Mouse (Mus musculus): ENCODE data around the gene Kpnb1.

Gene Kpnb1

DNA sequence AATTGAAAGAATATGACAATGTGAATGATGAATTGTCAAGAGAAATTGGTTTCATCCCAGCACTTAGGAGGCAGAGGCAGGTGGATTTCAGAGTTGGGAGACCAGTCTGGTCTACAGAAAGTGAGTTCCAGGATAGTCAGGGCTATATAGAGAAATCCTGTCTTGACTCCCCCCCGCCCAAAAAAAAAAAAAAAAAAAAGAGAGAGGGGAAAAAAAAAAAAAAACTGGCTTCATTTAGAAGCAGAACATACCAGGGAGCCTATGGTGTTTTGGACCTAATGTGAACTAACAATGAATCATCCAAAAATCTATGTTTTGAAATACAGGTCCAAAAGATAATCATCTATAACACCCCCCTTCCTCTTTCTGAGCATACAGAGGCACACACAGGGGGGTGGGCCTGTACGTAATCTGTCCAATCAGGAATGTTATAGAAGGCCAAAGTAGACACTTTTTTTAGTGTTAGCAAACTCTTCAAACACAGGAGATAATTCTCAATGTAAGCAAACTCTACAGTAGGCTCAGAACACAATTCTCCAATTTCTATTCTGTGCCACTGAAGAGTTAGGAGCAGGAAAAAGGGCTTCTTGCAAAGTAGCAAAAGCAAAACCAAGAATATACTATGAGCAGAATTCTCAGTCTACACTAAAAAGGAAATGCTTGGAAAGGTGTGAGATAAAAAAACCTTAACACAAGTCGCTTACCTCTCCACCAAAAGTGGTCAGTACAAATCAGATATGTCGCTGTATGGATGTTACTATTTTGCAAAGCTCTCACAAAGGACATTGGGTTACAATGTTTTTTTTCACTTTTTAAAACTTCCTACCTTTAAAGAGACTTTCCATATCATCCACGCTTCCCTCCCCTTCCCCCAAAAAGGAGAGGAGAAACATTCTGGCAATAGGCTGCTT is 1.7 kb downstream of the Kpnb1 start:
- no peak for DNase-seq (ENCODE audit: low spot score in 2 of 2)

DNA sequence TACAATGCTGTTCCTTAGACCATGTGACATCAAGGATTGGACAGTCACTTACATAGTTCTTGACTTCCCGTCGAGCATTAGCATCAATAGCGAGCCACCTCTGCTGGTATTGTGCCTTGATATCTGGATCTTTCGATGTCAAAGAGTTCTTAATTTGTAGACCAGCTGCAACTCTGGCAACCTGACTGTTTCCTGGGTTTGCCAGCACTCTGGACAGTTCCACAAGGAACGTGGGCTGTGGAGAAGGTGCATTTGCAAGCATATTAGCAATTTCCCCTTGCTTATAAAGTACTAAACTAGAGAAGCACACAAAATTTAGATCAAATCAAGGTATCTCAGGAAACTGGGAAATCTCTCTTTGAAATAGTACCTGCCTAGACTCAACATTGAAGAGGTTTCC is 2.8 kb downstream of the Kpnb1 start:
- DNase-seq (ENCODE audit: low spot score in 2 of 2), result no peak

DNA sequence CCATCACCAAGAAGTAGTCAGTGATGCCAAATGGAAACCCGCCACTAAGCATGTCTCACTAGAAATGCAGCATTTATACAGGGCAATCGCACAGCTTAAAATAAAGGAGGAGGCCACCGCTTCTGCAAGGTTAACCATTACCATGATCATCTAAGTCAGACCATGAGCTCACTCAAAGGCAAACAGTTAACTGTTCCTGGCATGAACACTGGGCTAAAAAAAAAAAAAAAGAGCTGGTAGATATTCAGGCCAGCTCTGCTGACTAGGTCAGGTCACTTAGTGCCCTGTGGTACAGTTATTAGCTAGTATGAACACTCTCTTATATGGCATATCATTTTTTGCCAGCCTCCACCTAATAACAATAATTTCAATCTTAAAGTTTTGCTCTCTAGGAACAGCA is 5.2 kb downstream of the Kpnb1 start:
- DNase-seq (ENCODE audit: low spot score in 2 of 2), result no peak

DNA sequence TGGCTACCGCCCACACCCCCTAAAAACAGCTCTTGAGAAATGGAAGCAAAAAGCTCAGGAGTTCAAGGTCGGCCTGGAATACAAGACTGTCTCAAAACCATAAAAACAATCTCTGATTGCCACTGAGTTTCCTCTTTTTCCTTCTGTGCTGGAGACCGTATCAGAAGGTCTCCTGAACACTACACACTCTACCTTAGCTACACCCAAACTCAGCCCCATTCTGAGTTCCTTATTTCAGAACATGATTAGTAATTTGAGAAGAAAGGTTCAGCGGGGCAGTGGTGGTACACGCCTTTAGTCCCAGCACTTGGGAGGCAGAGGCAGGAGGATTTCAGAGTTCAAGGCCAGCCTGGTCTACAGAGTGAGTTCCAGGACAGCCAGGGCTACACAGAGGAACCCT is 6.6 kb downstream of the Kpnb1 start:
- DNase-seq (ENCODE audit: low spot score in 2 of 2), result no peak

DNA sequence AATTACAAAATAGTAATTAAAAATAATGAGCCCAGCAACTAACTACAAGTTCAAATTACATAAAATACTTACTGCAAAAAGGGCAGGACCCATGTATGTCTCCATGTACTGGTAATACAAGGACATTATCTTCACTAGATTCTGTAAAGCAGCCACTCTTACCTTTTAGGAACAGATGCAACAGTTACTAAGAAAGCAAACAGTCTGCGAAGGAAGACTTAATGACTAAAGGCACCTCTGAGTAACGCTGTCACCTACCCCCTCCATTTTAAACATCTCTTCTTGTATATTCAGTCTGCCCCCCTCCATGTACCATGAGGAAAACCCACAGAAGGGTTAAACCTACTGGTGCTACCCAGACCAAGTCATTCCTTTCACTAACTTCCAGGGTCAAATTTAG is 9.5 kb downstream of the Kpnb1 start:
- DNase-seq (ENCODE audit: low spot score in 2 of 2), result no peak

DNA sequence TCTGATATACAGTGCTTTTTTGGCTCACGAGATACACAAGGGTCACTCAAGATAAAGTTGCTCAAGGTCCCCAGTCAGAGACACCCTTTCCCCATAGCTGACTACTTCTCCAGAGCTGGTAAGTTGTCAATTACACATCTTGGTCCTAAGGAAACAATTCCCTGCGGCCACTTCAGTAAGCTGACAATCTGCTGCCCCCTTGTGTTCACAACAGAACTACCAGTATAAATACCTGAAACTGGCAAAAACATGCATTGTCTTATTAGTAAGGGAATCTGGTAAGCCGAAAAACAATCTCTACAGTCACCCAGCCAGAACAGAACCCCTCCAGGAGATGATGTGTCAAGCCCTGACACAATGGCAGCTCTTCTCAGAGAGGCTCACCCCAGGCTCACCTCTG is 10.8 kb downstream of the Kpnb1 start:
- DNase-seq (ENCODE audit: low spot score in 2 of 2), result peak in 1 of 2 experiments; percentile 13

DNA sequence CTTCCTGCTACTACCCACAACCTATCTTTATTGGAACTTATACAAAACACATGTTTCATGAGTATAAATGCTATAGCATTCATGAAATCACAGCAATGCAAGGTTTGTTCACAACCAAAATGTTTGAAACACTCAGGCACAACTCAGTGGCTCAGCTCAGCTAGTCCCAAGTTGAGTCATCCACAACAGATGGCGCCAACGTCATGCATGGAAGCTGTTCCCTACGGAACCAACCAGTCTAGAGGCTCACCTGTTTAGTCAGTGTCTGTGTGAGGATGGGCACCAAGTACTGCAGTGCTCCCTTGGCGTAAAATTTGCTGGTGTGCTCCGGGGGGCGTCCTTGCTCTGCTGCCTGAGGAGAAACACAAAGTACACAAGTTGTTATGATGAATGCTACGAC is 12.2 kb downstream of the Kpnb1 start:
- no peak for DNase-seq (ENCODE audit: low spot score in 2 of 2)

DNA sequence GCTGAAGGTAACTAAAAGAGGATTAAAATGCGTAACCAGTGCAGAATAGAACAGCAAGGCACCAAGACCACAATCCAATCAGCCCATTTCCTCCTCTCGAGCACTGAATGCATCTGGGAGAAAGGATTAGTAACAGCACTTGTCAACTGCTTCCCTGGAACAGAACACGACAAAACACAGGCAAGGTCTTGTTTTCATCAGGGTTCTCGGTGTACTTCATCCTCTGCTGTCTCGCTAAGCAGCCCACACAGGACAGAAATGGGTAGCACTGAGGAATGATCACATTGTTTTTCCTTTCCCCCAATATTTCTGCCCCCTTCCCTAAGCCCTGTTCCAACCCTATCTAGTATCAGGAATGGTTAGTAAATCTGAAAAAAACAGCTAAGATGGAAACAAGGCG is 27.3 kb downstream of the Kpnb1 start:
- no peak for DNase-seq (ENCODE audit: low spot score in 2 of 2)

DNA sequence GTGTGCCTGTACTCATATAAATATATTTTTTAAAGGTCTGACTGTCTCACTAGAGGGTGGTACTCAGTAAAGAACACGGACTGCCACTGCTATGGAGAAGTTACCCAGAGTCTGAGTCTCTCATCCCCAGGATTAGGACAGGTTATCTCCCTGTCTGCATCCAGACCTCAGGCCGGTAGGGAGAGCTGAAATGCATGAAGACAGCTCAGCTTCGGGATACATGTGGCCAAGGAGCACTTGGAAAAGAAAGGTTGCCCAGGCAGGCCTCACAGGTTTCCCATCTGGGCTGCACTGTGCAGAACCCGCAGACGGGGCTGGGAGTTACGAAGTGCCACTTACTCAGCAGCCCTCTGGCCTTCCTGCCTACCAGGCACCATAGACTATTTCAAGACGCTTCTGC is 30.7 kb downstream of the Kpnb1 start:
- DNase-seq (ENCODE audit: low spot score in 2 of 2), result no peak

DNA sequence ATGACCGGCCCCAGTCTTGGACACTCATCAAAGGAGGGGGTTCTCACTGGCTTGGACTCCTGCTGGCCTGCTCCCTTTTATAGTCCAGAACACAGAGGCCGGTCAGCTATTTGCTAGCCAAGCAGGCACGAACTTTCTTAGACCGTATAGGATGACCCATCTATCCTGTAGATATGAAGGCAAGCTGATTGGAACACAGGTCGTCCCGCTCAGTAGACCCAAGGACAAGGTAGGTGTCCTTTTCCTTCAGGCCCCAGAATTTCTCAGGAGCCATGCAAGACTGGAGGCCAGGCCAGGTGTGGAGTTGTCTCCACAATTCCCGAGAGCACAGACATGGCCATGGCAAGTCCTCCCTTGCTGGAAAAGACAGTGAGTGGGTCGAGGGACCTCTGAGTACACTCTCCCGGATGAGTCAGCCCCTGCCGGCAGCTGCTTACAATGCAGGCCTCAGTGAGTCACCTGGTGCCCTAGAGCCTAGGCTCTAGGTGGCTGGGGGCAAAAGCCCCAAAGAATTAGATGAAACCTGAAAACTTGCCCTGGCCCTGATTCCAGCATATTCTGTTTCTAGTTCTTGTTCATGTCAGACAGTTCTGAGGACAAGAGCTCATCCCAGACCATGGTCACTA is 34.9 kb downstream of the Kpnb1 start:
- DNase-seq (ENCODE audit: low spot score in 2 of 2), result no peak

DNA sequence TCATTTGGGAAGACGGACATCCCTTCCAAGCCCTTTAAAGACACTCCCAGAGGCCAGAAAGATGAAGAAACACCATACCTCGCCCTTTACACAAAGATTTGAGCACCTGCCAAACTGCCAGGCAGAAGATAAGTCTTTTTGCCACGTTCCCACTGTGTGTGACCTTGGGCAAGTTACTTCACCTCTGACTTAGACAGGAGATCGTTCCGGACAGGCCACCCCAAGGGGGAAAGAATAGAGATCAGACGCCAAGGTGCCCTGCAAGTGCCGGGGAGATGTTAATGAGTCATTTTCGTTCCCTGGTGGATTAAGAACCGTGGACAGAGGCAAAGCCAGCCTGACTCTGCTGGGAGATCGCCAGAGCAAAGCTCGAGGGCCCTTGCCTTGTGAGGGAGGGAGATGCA is 35.7 kb downstream of the Kpnb1 start:
- DNase-seq (ENCODE audit: low spot score in 2 of 2), result no peak

DNA sequence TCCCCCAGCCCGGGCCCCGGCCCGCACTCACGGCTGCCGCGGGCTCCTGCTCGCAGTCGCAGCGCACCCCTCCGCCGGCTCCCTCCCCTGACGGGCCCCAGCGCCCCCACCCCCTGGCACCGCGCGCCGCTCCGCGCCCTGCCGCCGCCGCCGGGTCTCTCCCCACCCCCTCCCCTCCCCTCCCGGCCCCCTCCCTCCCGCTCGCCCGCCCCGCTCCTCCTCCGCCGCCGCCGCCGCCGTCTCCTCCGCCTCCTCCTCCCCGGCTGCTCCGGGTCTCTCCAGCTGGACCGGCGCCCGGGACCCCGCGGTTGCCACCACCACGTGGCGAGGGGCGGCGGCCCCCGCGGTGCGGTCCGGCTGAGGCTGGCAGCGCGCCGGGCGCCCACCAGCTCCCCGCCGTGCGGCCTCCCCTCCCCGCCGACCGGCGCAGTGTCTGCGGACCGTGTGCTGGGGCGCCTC is 36.3 kb downstream of the Kpnb1 start, which contains the start of gene Tbkbp1:
Gene Tbkbp1, minus strand, starts transcription at position 153 of the 459 bp plus-strand sequence.
- DNase-seq (ENCODE audit: low spot score in 2 of 2), result no peak

DNA sequence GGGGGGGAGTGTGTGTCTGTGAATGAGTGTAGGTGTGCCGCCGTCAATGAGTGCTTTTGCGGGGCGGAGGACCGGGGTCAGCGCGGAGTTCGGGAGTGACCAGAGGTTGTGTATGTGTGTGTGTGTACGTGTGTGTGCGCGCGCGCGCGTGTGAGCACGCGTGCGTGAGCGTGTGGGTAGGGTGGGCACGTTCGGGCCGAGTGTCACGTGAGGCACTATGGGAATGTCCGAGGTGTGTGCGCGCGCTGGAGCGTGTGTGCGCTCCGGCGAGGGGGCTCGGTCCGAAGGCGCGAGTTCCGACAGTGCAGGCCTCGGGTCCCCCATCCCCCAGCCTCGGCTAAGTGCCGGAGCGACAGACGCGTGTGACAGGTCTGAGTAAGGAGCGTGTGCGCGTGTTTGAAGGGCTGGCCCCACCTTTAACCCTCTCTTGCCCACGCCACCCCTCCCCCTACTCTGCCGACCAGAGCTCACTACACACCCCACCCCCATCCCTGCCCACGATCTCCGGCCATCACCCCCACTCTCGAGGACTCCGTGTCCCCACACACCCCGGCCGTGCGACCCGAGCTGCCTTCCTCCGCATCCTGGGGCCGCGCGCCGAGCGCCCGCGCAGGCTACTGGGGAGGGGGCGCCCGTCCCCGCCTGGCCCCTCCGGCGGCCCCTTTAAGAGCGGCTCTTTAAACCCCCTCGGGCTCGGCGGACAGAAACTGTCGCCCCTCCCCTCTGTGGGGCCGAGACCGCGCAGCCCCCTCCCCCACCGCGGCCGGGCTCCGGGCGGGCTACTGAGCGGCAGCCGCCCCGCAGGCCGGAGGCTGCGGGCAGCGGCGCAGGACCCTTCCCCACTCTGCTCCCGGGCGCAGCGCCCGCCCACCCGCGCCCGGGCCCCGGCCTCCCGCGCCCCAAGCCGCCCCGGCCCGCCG is 37.0 kb downstream of the Kpnb1 start:
- peak; percentile 31 to 41 for DNase-seq (ENCODE audit: low spot score in 2 of 2)

DNA sequence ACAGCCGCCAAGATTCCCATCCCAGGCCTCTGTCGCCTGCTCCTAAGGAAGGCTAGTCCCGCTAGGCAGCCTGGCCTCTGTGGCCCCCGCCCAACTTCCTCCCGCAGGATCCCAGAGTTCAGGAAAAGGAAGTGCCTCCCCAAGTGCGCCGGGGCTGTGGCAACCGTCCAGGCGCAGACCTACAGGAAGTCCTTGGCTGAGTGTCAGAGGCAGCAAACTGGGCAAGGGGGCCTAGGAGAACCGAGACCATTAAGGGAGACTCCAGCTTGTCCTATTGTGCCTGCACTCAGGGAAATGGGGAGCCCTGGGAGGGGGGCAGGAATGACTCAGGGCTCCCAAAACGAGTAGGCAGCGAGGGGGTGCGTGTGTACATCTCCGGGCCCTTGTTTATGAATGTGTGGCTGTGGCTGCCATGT is 37.7 kb downstream of the Kpnb1 start:
- peak; percentile 35 to 50 for DNase-seq (ENCODE audit: low spot score in 2 of 2)

DNA sequence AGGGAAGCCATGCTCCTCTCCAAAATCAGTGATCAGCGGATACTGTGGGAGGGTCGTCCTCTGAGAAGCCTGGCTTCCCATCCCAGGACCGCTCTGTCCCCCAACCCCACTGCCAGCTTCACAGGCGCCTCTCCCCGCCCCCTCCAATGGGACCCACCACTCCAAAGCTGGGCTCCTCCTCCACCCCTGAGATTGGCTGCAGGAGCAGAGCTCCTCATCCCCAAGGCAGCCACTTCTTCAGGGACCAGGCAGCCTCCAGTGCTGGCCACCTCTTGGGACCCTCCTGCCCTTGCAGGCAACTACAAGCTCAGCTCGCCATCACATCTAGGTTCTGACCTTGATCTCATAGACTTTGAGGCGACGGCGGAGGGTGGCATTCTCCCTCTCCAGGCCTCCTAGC is 38.7 kb downstream of the Kpnb1 start:
- DNase-seq (ENCODE audit: low spot score in 2 of 2), result no peak

DNA sequence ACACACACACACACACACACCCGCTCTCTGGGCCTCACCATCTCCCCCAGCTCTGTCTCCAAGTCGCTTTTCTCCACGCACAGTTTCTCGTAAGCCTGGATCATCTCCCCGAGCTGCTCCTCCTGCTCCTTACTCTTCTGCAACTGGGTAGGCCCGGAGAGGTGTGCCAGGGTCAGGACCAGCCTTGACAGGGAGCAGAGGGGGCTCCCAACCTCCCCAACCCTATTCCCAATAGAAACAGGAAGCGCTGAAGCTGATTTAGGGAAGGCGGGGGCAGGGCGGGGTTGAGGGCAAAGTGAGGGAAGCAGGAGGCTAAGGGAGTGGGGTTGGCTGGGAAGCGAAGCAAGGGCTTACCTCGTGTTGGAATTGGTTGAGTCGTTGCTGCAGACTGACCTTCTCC is 39.1 kb downstream of the Kpnb1 start:
- no peak for DNase-seq (ENCODE audit: low spot score in 2 of 2)

DNA sequence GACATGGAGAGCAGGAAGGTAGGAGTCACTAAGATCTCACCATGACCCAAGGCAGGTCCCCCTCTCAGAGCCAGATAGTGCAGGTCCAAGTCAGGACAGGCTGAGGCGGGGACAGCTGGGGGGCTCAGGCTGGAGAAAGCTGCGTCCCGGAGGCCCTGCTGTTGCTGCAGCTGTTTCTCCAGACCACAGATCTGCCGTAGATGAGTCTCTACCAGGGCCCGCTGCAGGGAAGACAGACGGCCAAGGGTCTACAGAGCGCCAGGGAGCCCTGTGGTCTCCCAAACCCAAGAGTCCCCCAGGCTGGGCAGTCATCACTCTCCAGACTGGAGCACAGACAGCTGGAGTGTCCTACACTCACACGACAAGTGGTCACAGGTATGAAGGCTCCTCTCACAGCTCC is 40.3 kb downstream of the Kpnb1 start:
- no peak for DNase-seq (ENCODE audit: low spot score in 2 of 2)

DNA sequence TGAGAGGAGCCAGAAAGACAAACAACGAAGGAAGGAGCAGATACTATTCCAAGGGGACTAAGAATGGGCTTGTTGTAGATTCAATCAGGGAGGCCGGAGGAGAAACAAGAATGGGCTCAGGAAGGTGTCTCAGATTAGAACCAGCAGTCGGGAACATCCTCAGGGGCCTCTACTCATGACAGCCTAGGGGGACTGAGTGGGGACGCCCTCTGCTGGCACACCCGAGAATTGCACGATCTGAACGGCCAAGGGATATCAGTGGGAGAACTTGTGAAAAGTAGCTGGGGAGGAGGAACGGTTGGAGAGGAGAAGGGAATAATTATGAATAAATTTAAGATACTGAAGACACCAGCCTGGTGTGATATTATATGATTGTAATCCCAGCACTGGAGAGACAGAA is 41.0 kb downstream of the Kpnb1 start:
- peak; percentile 77 to 83 for DNase-seq (ENCODE audit: low spot score in 2 of 2)

DNA sequence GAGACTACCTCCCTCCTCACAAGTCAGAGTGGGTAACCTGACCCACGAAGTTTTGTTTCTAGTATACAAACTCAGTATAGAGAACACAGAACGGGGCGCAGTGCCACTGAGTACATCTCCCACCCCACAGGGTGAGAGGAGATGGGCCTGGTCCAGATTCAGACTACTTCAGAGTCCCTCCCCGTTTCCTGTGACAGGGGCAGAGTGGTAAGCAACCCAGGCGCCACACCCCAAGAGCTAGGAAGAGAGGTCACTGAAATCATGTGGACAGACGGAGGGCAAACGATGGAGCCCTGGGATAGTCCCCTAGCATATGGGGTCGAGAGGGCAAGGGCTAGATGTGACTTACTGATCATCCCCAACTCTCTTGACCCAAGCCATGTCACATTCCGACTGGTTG is 41.7 kb downstream of the Kpnb1 start:
- no peak for DNase-seq (ENCODE audit: low spot score in 2 of 2)

DNA sequence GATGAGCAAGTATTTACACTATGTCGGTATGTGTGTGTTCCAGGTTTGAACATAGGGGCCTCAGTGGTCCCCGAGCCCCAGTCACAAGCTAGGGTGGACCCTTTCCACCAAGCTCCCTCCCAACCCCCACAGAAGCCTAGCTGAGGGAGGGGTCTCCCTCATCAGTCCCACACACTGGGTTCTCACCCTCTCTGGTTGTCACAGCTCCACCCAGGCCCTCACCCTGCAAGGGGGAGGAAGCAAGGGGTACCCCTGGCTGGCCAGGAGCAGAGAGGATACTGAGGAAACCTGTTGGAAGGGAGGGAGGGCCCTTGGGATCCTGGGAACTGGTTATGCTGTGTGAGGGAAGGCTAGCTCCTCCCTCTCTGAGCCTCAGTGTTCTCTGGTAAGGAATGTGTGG is 42.4 kb downstream of the Kpnb1 start:
- DNase-seq (ENCODE audit: low spot score in 2 of 2), result no peak

DNA sequence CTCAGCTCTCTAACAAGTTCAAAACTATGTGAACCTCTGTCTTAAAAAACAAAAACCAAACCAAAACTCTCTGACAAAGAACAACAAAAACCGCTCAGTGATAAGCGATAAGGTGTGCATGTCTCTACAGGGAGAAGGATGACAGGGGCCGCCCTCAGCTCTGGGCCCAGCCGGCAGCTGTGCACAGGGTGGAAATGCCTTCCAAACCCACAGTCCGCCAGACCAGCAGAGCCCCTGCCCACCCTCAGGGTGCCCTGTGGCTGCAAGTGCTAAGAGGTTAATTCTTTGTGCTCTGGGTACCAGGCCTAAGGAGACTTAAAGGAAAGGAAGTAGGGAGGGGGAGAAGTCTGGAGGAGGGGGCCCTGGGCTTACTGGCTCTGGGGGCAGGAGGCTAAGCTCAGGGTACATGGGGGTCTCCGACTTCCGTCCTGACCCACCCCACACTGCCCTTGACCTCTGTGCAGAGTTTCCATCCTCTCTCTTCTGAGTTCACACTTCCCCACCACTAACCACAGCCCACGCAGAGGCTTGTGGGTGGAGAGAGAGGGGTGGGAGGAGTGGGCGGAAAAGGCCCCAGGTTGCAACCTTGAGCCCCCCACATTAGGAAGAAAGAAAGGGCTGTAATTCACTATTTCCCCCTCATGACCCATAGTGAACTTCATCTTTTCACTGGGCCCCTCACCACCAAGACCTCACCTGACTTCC is 44.3 kb downstream of the Kpnb1 start:
- no peak for DNase-seq (ENCODE audit: low spot score in 2 of 2)

Data from frontal cortex, postnatal 25 days (tissue).